26 mouse cellular contexts compared by ENCODE assay signal in genomic region chr7:78583678-78584077, GRCm38 (mm10).
DNase-seq lines count a peak whose midpoint lies in the region; ATAC-seq and TF ChIP-seq lines count a peak whose summit lies in the region.
"Had no signal": no experiment of that assay in that cellular context is flagged by ENCODE, and none has a peak within 500 bp of the region (broad histone marks: within the 10 kb centered on the region; RNA-seq: fewer than 3 reads in every experiment).

No protein-coding gene starts in this region.

- peak; percentile 32 for DNase-seq in 416B (ENCODE audit: low read depth)
- DNase-seq in CD4-positive helper T cell, adult 2 months (ENCODE audit: low read depth, low spot score): peak; percentile 34
- no peak for DNase-seq in liver, postnatal 0 days
- no peak for DNase-seq in lung, postnatal 0 days (ENCODE audit: low spot score)
- DNase-seq: adrenal gland, adult 2 months; adrenal gland, postnatal 14 days; cerebellum, adult 11-12 months; cerebellum, adult 8-10 months; cerebellum, postnatal 10 days; cerebellum, postnatal 36 days; gastrocnemius, postnatal 10 days; gastrocnemius, postnatal 36 days; heart, adult 18-20 months; heart, postnatal 10 days; heart, postnatal 36 days had no signal

- H3K9me3 ChIP-seq in liver, postnatal 0 days (ENCODE audit: low read length): no peaks in the 10 kb centered on the region
- H3K9me3 ChIP-seq in lung, postnatal 0 days (ENCODE audit: low read length): no peaks in the 10 kb centered on the region
- H3K9me3 ChIP-seq: forebrain, embryonic 10.5 days; forebrain, embryonic 13.5 days; heart, embryonic 12.5 days; heart, embryonic 15.5 days had no signal

- no peak overlapping the region for H3K9ac ChIP-seq in liver, postnatal 0 days (replicated peaks)
- no peak overlapping the region for H3K9ac ChIP-seq in lung, postnatal 0 days (replicated peaks; ENCODE audit: low read depth)
- H3K9ac ChIP-seq: forebrain, embryonic 13.5 days; heart, embryonic 12.5 days; heart, embryonic 15.5 days; hindbrain, embryonic 14.5 days had no signal

- no peak overlapping the region for H3K4me3 ChIP-seq in liver, postnatal 0 days (ENCODE audit: low read depth, low read length)
- H3K4me3 ChIP-seq in lung, postnatal 0 days (ENCODE audit: low read depth, low read length): no peak overlapping the region
- H3K4me3 ChIP-seq: forebrain, embryonic 10.5 days; forebrain, embryonic 13.5 days; heart, embryonic 12.5 days; heart, embryonic 15.5 days had no signal

- no peak overlapping the region for H3K4me2 ChIP-seq in liver, postnatal 0 days (ENCODE audit: low read depth, low read length)
- H3K4me2 ChIP-seq in lung, postnatal 0 days (replicated peaks; ENCODE audit: low read depth, low read length): no peak overlapping the region
- H3K4me2 ChIP-seq: forebrain, embryonic 13.5 days; heart, embryonic 12.5 days; heart, embryonic 15.5 days; hindbrain, embryonic 14.5 days had no signal

- no peak for TF ChIP-seq CTCF in liver, postnatal 0 days (IDR thresholded peaks at IDR 0.05; ENCODE audit: low read depth)
- no peak for TF ChIP-seq CTCF in lung, postnatal 0 days (IDR thresholded peaks at IDR 0.05)

- H3K4me1 ChIP-seq in liver, postnatal 0 days (ENCODE audit: insufficient read depth): no peaks in the 10 kb centered on the region
- no peaks in the 10 kb centered on the region for H3K4me1 ChIP-seq in lung, postnatal 0 days (ENCODE audit: insufficient read depth, low read depth, low read length)

- H3K27me3 ChIP-seq in liver, postnatal 0 days (ENCODE audit: insufficient read depth, low read length): peaks cover 26% of the 10 kb centered on the region
- peaks cover 19% of the 10 kb centered on the region for H3K27me3 ChIP-seq in lung, postnatal 0 days (replicated peaks; ENCODE audit: insufficient read depth, low read length)

- 28% methylated on average over 6 of the region's 6 CpGs for WGBS in liver, postnatal 0 days (ENCODE audit: insufficient replicate concordance)
- 42% methylated on average over 6 of the region's 6 CpGs for WGBS in lung, postnatal 0 days

- no peak overlapping the region for H3K27ac ChIP-seq in liver, postnatal 0 days (ENCODE audit: low read depth)
- H3K27ac ChIP-seq in lung, postnatal 0 days (ENCODE audit: low read length): no peak overlapping the region
- H3K27ac ChIP-seq: forebrain, embryonic 10.5 days; forebrain, embryonic 13.5 days; heart, embryonic 15.5 days; hindbrain, embryonic 14.5 days; hindbrain, postnatal 0 days had no signal

- ATAC-seq in granulocyte monocyte progenitor cell, adult 5-6 weeks (replicated peaks; ENCODE audit: poor library complexity, severe bottlenecking): peak; percentile 40; the same call in 1 of the 2 replicates
- peak; percentile 39; the same call in 1 of the 2 replicates for ATAC-seq in megakaryocyte progenitor cell, adult 5-6 weeks (replicated peaks; ENCODE audit: poor library complexity)
- ATAC-seq in liver, postnatal 0 days: no peak
- ATAC-seq in lung, postnatal 0 days: no peak
- ATAC-seq: forebrain, embryonic 16.5 days; Patski had no signal

- H3K36me3 ChIP-seq in liver, postnatal 0 days (replicated peaks; ENCODE audit: insufficient read depth, low read length): no peaks in the 10 kb centered on the region
- no peaks in the 10 kb centered on the region for H3K36me3 ChIP-seq in lung, postnatal 0 days (ENCODE audit: insufficient read depth, low read length)
- H3K36me3 ChIP-seq: forebrain, embryonic 10.5 days; G1E; heart, embryonic 12.5 days; heart, embryonic 15.5 days had no signal

- TF ChIP-seq EP300 in liver, postnatal 0 days (IDR thresholded peaks at IDR 0.05; ENCODE audit: low read depth): no peak
- TF ChIP-seq EP300 in lung, postnatal 0 days (IDR thresholded peaks at IDR 0.05): no peak

Comparison
In these comparisons a context has a peak if more than half of its experiments do, and no peak if none do; other contexts are left out.
1. DNase-seq: peak in 416B (single experiment) and CD4-positive helper T cell, adult 2 months (single experiment); none in liver, postnatal 0 days (single experiment) and lung, postnatal 0 days (single experiment).
2. ATAC-seq: peak in granulocyte monocyte progenitor cell, adult 5-6 weeks (single experiment) and megakaryocyte progenitor cell, adult 5-6 weeks (single experiment); none in liver, postnatal 0 days (single experiment) and lung, postnatal 0 days (single experiment).